Mouse (Mus musculus) heart, embryonic 10.5 days (tissue): Measurements from ENCODE around the gene Ntng1. TPM values are rescaled to one million over a fixed set of nuclear protein-coding genes. Genes with fewer than 3 reads are reported as not detected.

Source experiments
- DNase-seq: peaks from one replicate; pipeline ENCODE4 v3.0.0-alpha.2; 2017; ENCODE audit warnings: low spot score
- H3K27ac ChIP-seq: fragments of 300-500 bp; sonication (generic); 2 replicates; pipeline ENCODE4 v1.5.1; 2016; ENCODE audit warnings: mild to moderate bottlenecking
- H3K27me3 ChIP-seq: fragments of 300-500 bp; sonication (generic); 2 replicates; pipeline ENCODE4 v1.6.1; 2016; ENCODE audit warnings: mild to moderate bottlenecking; ENCODE audit not compliant: poor library complexity, insufficient read depth, severe bottlenecking
- H3K36me3 ChIP-seq: fragments of 300-500 bp; sonication (generic); 2 replicates; pipeline ENCODE4 v1.6.1; 2016; ENCODE audit warnings: mild to moderate bottlenecking, moderate library complexity
- H3K4me1 ChIP-seq: fragments of 300-500 bp; sonication (generic); 2 replicates; pipeline ENCODE4 v1.6.1; 2016; ENCODE audit warnings: mild to moderate bottlenecking
- H3K4me3 ChIP-seq: fragments of 300-500 bp; sonication (generic); 2 replicates; pipeline ENCODE4 v1.5.1; 2016; ENCODE audit warnings: mild to moderate bottlenecking, moderate library complexity
- H3K9me3 ChIP-seq: fragments of 300-500 bp; sonication (generic); 2 replicates; pipeline ENCODE4 v1.6.1; 2016; ENCODE audit warnings: mild to moderate bottlenecking, moderate library complexity
- WGBS: fragments of 180-500 bp; shearing (Covaris S2); methylation state at CpG from one replicate; pipeline ENCODE4 v1.1.7; 2016; 5-methylcytosine and 5-hydroxymethylcytosine counted together
- polyA plus RNA-seq: library from polyadenylated mRNA; unstranded; fragments of >200 nt; fragmentation: Nextera tagmentation; extraction: Ambion mirVana; gene quantifications from 2 replicates; pipeline ENCODE4 v1.2.1, GENCODE M21; 2016

Ntng1 gene
- polyA plus RNA-seq, 1 experiment from 2014 or later = 1.9 TPM

DNA sequence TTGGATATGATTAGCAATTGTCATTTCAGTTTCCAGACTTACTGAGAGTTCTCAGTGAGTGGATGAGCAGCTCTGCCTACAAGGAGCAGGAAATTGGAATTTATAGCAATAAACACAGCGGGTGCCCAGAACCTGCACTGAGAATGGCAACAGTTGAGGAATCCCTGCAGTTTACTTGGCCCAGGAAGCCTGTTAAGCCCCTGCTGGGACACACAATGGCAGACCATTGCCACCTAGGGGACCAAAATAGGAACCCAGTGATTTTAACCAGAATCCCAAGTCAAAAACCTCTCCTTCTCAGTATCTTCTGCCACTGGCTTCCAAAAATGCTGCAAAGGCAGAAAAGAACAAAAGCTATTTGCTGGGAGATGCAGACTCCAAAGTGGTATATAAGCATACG is 37.8 kb downstream of the Ntng1 start:
- Histone ChIP-seq H3K4me1 (no peaks in the 10 kb centered on the region), H3K4me3 (no peak overlapping the region), H3K27me3 (no peaks in the 10 kb centered on the region), H3K9me3 (no peaks in the 10 kb centered on the region), H3K27ac (no peak overlapping the region), H3K36me3 (no peaks in the 10 kb centered on the region)
- no peak for DNase-seq
- WGBS = 46% methylated on average over 2 of the region's 2 CpGs

DNA sequence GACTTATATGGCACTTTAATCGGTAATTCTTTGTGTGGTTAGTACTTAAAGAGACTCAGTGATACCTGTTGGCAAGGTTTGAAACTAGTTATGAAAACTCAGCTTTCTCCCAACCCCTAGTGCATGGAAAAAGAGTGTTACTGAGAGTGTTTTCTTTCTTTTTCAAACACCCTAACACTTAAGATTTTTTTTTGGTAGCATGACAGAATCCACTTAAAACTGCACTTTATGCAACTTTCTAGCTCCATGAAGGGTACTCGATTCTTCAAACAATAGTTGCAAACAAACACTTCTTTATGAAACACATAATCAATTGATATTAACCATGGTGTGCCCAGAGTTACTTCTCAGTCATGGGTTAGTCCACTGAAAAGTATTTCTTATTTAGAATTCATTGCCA is 49.4 kb downstream of the Ntng1 start:
- no peak overlapping the region for H3K4me3 ChIP-seq
- no peaks in the 10 kb centered on the region for H3K4me1 ChIP-seq
- no peaks in the 10 kb centered on the region for H3K36me3 ChIP-seq
- no peaks in the 10 kb centered on the region for H3K27me3 ChIP-seq
- H3K9me3 ChIP-seq = no peaks in the 10 kb centered on the region
- WGBS = 79% methylated on average over 2 of the region's 2 CpGs
- no peak for DNase-seq
- no peak overlapping the region for H3K27ac ChIP-seq

DNA sequence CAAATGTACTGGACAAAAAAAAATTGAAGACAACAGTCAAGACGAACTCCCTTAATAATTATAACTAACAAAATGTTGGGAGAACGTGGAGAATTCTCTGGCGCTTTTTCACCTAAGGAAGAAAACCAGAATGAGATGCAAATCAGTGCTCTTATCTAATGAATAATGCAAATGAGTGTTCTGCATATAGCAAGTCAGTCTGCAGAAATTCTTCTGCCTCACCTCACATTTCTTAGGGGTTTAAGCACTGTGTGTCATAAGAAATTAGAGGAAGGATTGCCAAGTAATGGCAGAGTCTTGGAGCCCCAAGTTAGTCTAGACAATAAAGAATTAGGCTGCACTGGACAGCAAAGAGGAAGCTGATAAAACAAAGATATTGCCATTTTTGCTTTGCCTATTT is 49.8 kb downstream of the Ntng1 start:
- H3K4me1 ChIP-seq = no peaks in the 10 kb centered on the region
- no peaks in the 10 kb centered on the region for H3K36me3 ChIP-seq
- no peaks in the 10 kb centered on the region for H3K27me3 ChIP-seq
- H3K4me3 ChIP-seq = no peak overlapping the region
- H3K27ac ChIP-seq = no peak overlapping the region
- DNase-seq = no peak
- H3K9me3 ChIP-seq = no peaks in the 10 kb centered on the region
- 67% methylated on average over 3 of the region's 3 CpGs for WGBS

DNA sequence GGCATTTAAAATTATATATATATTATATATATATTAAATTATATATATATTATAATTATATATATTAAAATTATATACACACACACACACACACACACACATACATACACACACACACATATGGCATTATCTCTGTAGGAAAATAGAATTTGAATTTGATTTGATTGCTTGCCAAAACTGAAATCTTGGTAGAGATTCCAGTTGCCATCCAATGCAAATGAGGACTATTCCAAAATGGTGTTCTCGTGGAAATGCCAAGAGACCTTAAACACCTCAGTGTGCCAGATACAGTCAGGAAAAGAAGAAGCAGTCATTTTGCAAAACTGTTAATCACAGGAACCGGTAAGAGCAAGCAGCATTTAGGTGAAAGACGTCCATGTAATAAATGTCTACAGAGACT is 51.3 kb downstream of the Ntng1 start:
- Histone ChIP-seq H3K9me3 (no peaks in the 10 kb centered on the region), H3K4me3 (no peak overlapping the region), H3K36me3 (no peaks in the 10 kb centered on the region), H3K27ac (no peak overlapping the region), H3K4me1 (no peaks in the 10 kb centered on the region), H3K27me3 (no peaks in the 10 kb centered on the region)
- DNase-seq = no peak
- 90% methylated on average over 3 of the region's 3 CpGs for WGBS

DNA sequence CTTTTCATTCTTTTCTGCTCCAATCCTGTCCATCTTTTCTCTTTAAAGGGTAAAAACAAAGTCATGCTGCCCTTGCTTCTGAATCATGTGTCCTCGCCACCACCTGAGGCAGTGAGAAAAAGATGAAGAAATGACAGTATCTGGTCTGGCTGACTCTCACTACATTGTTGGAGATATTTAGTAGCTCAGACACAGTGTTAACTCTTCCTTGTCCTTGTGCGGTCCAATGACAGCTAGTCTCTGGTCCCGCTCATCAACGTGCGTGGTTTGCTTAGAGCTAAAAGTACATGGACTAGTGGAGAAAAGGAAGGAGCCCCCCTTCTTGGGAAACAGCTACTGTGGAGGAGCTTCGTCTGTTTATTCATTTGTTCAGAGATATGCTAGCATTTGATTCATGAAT is 56.6 kb downstream of the Ntng1 start:
- no peak overlapping the region for H3K27ac ChIP-seq
- H3K4me1 ChIP-seq = no peaks in the 10 kb centered on the region
- H3K36me3 ChIP-seq = no peaks in the 10 kb centered on the region
- no peaks in the 10 kb centered on the region for H3K27me3 ChIP-seq
- 79% methylated on average over 6 of the region's 6 CpGs for whole genome bisulfite sequencing
- DNase-seq = no peak
- H3K4me3 ChIP-seq = no peak overlapping the region
- no peaks in the 10 kb centered on the region for H3K9me3 ChIP-seq

DNA sequence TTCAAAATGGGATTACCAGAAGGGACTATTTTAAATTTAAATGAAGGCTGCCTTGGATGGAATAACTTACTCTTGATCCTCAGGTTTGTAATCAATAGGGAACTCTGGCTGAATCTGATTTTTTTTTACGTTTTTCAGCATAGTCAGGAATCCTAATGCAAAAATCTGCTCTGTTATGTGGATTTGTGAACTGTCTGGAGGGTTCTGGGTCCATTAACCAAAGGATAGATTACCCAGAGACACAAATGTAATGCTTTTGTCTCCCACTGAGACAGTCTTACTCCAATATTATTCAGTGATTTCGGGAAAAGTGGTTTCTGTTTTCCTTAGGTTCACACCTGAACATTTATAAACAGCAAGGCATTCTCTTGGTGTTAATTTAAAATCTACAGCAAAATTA is 58.5 kb downstream of the Ntng1 start:
- H3K36me3 ChIP-seq = no peaks in the 10 kb centered on the region
- 57% methylated on average over 2 of the region's 2 CpGs for WGBS
- H3K27me3 ChIP-seq = no peaks in the 10 kb centered on the region
- no peaks in the 10 kb centered on the region for H3K4me1 ChIP-seq
- no peak overlapping the region for H3K27ac ChIP-seq
- no peaks in the 10 kb centered on the region for H3K9me3 ChIP-seq
- no peak overlapping the region for H3K4me3 ChIP-seq
- no peak for DNase-seq

DNA sequence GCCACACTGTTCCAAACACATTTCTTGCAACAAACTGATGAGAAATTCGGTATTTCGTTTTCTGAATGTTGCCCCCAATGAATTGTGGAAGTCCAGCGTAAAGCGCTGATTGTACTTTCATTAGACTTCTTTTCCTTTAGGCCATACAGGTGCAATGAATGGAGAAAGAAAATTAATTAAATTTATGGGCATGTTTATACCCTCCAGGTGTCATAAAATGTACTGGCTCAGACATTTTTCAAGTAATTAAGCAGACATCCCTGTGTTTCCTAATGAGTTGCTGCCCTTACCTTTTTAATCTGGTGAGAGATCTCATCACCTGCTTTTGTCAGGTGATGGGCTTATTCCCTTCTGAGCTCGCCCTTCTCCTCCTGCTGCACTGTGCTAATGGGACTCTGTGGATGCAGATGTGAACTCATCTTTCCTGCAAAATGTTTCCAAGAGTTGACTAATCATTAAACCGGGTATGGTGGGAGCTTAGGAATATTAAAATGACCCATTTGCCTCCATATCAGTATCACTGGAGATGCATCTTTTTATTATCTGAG is 79.0 kb downstream of the Ntng1 start:
- Histone ChIP-seq H3K27me3 (no peaks in the 10 kb centered on the region), H3K4me3 (no peak overlapping the region), H3K27ac (no peak overlapping the region), H3K9me3 (no peaks in the 10 kb centered on the region), H3K36me3 (no peaks in the 10 kb centered on the region), H3K4me1 (no peaks in the 10 kb centered on the region)
- DNase-seq = no peak
- WGBS = 82% methylated on average over 6 of the region's 6 CpGs

DNA sequence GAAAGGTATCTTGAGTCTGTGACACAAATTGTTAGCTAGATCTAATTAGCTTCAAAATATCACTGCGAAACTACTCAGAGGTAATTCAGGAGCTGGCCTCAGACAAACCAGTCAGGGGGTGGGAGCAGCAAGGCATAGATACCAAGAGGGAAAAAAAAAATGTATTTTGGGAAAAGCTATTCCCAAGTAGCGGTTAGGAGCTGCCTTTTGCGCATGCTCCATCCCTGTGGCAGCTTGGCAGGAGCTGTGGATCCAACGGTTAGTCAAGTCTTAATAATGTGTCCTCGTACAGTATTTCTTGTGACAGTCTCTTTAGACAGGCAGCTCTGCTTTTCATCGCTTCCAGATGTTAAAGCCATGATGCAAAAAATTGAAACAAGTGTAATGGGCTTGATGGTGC is 87.9 kb downstream of the Ntng1 start:
- Histone ChIP-seq H3K36me3 (no peaks in the 10 kb centered on the region), H3K9me3 (no peaks in the 10 kb centered on the region), H3K4me3 (no peak overlapping the region), H3K27ac (no peak overlapping the region), H3K4me1 (no peaks in the 10 kb centered on the region), H3K27me3 (no peaks in the 10 kb centered on the region)
- no peak for DNase-seq
- 89% methylated on average over 6 of the region's 6 CpGs for WGBS

DNA sequence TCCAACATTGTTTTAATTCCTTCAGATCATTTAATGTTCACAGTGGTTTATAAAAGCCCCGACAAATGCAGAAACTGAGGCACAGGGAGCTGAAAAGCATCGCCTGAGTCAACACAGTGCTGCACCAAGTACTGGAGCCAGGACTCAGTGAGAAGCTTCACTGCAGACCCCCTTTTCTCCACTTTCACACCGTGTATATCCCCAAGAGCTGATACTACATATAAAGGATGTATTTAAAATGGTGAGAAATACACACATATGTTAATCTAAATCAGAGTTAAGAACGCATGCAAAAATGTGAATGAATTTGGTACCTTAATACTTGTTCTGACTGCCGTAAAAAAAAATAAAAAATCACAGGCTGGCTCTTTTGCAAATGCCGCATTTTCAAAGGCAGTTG is 88.4 kb downstream of the Ntng1 start:
- H3K36me3 ChIP-seq = no peaks in the 10 kb centered on the region
- no peak for DNase-seq
- H3K27ac ChIP-seq = no peak overlapping the region
- no peak overlapping the region for H3K4me3 ChIP-seq
- H3K27me3 ChIP-seq = no peaks in the 10 kb centered on the region
- 82% methylated on average over 6 of the region's 6 CpGs for WGBS
- H3K9me3 ChIP-seq = no peaks in the 10 kb centered on the region
- no peaks in the 10 kb centered on the region for H3K4me1 ChIP-seq

DNA sequence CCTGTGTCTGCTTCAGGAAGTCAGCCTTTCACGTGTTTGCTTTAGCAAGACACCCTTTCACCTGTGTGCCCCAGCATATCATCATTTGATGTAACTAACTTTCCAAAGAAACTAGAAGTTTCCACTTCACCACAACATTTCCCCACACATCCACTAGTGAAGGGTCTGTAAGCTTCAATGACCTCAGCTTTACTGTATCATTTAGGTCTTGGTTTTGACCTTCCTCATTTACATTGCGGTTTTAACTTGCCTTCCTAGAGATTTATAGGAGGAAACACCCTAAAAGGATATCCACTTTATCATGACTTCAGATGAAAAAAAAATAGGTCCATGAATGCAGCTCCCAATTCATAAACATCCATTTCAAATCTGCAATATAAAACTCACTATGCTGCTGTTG is 89.7 kb downstream of the Ntng1 start:
- H3K4me1 ChIP-seq = no peaks in the 10 kb centered on the region
- no peaks in the 10 kb centered on the region for H3K9me3 ChIP-seq
- no peak overlapping the region for H3K27ac ChIP-seq
- no peak overlapping the region for H3K4me3 ChIP-seq
- no peaks in the 10 kb centered on the region for H3K36me3 ChIP-seq
- 78% methylated on average over 2 of the region's 2 CpGs for WGBS
- H3K27me3 ChIP-seq = no peaks in the 10 kb centered on the region
- no peak for DNase-seq

DNA sequence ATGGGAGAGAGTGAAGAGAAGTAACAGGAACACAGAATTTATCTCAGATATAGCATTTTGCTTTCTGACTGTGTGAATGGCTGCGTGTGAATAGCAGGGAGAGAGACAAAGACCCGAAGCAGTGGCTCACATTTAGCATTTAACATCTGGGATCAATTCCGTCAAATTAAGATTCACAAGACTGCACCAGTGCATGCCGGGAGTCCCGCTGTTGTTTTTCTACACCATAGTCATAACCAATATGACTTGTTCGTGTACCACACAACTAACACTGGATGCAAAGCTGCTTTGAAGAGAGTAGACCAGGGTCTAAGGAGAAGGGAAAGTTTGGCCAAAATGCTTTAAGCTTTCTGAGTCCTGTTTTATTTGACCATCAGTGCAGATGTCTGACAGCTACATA is 95.7 kb downstream of the Ntng1 start:
- no peak for DNase-seq
- 77% methylated on average over 6 of the region's 6 CpGs for WGBS
- Histone ChIP-seq H3K9me3 (no peaks in the 10 kb centered on the region), H3K4me3 (no peak overlapping the region), H3K27ac (no peak overlapping the region), H3K4me1 (no peaks in the 10 kb centered on the region), H3K36me3 (no peaks in the 10 kb centered on the region), H3K27me3 (no peaks in the 10 kb centered on the region)

DNA sequence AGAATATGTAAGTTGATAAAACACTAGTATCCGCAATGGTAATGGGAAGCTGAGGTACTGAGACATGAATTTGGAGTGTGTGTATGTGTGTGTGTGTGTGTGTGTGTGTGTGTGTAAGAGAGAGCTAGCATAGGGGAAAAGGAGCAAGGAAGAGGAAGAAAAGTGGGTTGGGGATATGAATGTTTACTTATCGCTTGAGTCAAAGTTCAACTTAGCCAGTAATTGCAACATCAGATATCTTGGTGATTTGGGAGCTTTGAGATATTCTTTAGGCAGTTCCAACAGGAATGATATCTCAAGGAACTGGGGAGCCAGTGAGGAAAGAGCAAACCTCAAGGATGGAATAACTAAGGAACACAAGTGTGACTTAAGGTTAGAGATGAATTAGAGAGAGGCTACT is 97.1 kb downstream of the Ntng1 start:
- Histone ChIP-seq H3K27ac (no peak overlapping the region), H3K36me3 (no peaks in the 10 kb centered on the region), H3K4me1 (no peaks in the 10 kb centered on the region), H3K27me3 (no peaks in the 10 kb centered on the region), H3K4me3 (no peak overlapping the region), H3K9me3 (no peaks in the 10 kb centered on the region)
- 86% methylated on average over 2 of the region's 2 CpGs for WGBS
- DNase-seq = no peak

DNA sequence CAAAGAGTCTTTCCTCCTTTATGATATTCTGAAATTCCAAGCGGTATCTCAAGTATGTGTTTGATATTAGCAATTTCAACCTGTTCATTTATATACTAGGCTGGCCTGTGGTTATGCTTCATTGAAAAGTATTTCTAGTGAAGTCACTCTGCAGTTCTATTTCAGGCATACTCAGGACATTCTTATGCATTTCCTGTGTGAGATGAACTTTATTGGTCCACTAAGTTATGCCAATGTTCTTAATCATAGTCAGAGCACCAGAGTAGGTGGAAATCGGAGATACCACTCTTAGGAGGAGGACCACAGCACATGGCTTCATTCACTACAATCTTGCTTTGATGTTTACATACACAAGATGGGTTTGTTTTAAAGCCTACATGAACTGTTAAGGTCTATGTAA is 99.6 kb downstream of the Ntng1 start:
- no peak overlapping the region for H3K4me3 ChIP-seq
- H3K36me3 ChIP-seq = no peaks in the 10 kb centered on the region
- no peaks in the 10 kb centered on the region for H3K4me1 ChIP-seq
- H3K27me3 ChIP-seq = no peaks in the 10 kb centered on the region
- no peak for DNase-seq
- WGBS = 82% methylated on average over 2 of the region's 2 CpGs
- H3K9me3 ChIP-seq = no peaks in the 10 kb centered on the region
- H3K27ac ChIP-seq = no peak overlapping the region

DNA sequence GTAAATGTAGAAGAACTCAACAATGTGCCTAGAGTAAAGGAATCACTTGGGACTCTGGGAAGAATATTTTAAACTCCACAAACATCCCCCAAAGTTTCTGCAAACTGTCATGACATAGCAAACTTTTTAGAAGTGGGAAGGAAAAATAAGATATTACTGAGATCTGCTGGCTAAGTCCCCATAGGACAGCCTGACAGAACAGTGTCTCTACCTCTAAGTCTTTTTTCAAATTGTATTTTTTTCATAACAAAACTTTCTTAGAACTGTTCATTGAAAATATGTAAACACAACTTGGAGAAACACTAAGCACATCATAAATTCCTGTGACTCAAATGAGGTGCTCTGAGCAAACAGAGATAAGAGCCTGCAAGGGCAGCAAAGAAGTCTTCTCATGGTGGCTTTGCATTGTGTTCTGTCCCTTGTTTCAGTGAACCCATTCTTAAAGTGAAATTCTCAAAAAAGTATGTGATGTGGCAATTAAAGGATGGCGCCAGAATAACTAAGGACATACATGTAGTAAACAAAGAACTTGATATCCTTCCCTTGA is 100.1 kb downstream of the Ntng1 start:
- Histone ChIP-seq H3K4me1 (no peaks in the 10 kb centered on the region), H3K4me3 (no peak overlapping the region), H3K9me3 (no peaks in the 10 kb centered on the region), H3K27me3 (no peaks in the 10 kb centered on the region), H3K36me3 (no peaks in the 10 kb centered on the region), H3K27ac (no peak overlapping the region)
- DNase-seq = no peak
- whole genome bisulfite sequencing = 80% methylated on average over 1 of the region's 1 CpGs
